Mouse (Mus musculus) cerebellum, postnatal 10 days (tissue): ENCODE results near the gene Trim12c.
"Not testable (repeated sequence)": the region's sequence is repeated elsewhere in the genome, so short reads cannot be mapped to it uniquely, and the experiment has no call there.

Experiments
- DNase-seq, 2 experiments: peaks; one replicate each; pipeline ENCODE4 v3.0.0; 2021; ENCODE audit warnings: mixed read lengths in 2 of 2

Trim12c gene

GRCm38 (mm10) chr7:104352717-104353599 lies at the start of gene Trim12c:
Gene Trim12c, minus strand, starts transcription at chr7:104353362.
- peak; percentile 3 to 10 for DNase-seq

- DNase-seq: no peak
Measured at GRCm38 (mm10) chr7:104401140-104401539, 48.0 kb upstream of the Trim12c start.

GRCm38 (mm10) chr7:104400698-104401097 lies 47.5 kb upstream of the Trim12c start, which contains the start of gene Trim30c:
Gene Trim30c, minus strand, starts transcription at chr7:104400837.
- no peak for DNase-seq

GRCm38 (mm10) chr7:104398492-104398891 lies 45.3 kb upstream of the Trim12c start:
- DNase-seq: no peak

GRCm38 (mm10) chr7:104369736-104370414 lies 16.7 kb upstream of the Trim12c start, which contains the start of gene Trim30b:
Gene Trim30b, minus strand, starts transcription at chr7:104369884.
- no peak for DNase-seq

DNA sequence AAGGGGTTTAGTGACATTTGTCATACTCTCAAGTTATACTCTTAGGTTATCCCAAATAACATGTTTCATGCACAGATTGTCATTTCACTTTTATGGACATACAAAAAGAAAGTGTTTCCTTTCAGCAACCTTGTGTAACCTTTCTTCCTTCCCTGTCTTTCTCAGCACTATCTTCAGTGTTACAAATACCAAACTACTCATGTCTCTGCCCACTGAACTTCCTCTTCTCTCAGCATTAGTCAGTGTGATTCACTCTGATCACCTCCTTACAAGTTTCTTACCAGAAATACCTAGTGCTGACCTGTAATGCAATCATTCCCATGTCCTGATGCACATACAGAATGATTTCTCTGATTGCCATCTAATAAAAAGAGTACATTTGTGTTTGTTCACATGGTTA lies 13.2 kb upstream of the Trim12c start:
- no peak for DNase-seq

- DNase-seq: no peak
Measured at GRCm38 (mm10) chr7:104353600-104353967, 422 bp upstream of the Trim12c start.

DNA sequence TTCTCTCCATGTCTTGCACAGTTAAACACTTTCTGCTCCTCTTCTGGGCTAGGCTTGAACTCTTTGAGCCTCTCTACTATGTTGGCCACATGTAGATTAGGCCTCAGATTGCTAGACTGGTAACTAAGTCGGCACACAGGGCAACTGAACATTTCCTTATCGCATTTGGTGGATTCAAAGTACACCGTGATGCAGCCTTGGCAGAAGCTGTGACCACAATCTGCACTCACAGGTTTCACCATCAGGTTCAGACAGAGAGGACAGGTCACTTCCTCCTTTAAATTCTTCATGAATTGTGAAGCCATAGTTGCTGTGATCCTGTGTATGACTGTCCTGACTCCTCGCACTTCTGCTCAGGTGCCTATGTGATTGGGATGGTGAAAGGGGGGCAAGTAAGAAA lies 5.1 kb downstream of the Trim12c start:
- not testable (repeated sequence) for DNase-seq

DNA sequence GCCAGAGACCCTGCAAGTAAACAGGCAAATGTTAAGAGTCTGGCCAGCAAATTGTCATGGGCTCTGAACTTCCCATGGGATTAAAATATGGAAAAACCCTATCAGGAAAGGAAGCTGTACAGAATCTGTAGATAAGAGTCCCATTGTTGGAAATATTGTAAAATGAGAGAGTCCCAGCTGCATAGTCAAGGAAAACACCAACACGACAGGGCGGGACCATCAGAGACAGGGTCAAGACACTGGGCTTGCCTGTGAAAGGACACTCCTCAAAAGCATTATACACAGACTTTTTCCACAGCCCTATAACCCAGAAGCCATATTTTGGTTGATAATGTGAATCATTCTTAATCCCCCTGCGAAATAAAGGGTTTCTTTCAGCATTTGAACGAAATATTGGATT lies 12.4 kb downstream of the Trim12c start:
- not testable (repeated sequence) for DNase-seq

DNA sequence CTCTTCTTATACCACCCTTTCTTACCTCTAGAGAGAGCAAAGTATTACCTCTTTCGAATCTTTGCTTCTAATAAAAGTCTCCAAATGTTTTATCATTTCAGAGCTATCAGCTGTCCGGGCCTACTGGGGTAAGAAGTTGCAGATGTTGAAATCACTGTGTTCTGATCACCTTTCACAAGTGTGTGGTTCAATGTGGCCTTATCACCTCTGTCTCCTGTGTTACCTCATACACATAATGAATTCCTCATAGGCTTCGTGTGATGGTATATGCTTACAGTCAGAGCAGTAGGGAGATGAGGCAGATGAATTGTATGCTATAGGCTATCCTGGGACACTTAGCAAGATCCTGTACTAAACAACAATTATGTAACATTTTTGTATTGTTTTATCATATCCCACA lies 17.6 kb downstream of the Trim12c start:
- DNase-seq: not testable (repeated sequence)

DNA sequence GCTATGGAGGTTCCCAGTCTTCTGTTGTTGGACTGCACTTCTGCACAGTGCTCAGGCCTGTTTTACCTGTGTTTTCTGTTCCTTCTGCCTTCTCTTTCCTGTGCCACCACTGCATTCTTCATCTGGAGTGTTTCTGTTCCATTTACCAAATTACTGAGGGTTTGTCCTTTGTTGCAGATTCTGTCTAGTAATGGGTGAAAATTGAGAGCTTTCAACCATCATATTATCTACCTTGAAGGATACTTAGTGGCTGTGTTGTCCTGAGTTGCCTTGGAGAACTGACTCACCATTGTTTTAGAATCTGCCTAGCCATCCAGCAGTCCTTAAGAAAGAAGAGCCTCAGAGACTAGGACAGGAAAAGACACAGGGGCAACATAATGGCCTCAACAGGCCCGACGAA lies 24.0 kb downstream of the Trim12c start, which contains the start of gene Trim34b:
Trim34b (plus strand) TSS at position 301 of the 400 bp plus-strand sequence.
- not testable (repeated sequence) for DNase-seq

DNA sequence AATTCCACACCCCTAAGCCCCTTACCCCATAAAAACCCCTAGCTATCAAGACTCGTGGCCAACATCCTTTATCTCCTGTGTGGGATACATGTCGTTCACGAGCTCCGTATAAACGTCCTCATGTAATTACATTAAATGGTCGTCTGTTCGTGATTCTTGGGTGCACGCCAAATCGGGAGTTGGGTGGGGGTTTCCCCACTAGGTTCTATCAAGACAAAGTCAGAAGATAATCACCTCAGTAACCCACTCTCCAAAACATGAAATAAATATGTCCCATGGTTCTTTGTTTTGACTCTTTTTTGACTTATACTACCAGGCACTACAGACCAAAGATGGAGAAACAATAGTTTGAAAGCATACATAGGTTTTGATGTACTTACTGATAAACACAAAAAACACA lies 31.1 kb downstream of the Trim12c start:
- DNase-seq: peak in 1 of 2 experiments; percentile 1

GRCm38 (mm10) chr7:104315369-104316080 lies 37.6 kb downstream of the Trim12c start, which contains the start of gene Trim12a:
Gene Trim12a, minus strand, starts transcription at chr7:104315466.
- DNase-seq: not testable (repeated sequence)

- no peak for DNase-seq
Measured at GRCm38 (mm10) chr7:104314796-104315353, 38.3 kb downstream of the Trim12c start.

- DNase-seq: no peak
Measured at GRCm38 (mm10) chr7:104291638-104292400, 61.3 kb downstream of the Trim12c start.

- no peak for DNase-seq
Measured at GRCm38 (mm10) chr7:104290641-104291040, 62.5 kb downstream of the Trim12c start.
